Mouse (Mus musculus) adrenal gland, adult 8-10 months (tissue): ENCODE data around the gene Lce3a. TPM values are rescaled to one million over a fixed set of nuclear protein-coding genes. Genes with fewer than 3 reads are reported as not detected.

Source experiments
- DNase-seq: peaks from one replicate; pipeline ENCODE4 v3.0.0; 2022
- total RNA-seq, 4 experiments: library from RNA; stranded (reverse); gene quantifications; 2 replicates each; pipeline ENCODE4 v1.2.4; 2022

The Lce3a gene
- not detected for total RNA-seq

- DNase-seq: no peak
Observed at GRCm38 (mm10) chr3:92926130-92926529, at the start of gene Lce3a. Gene Lce3a, minus strand, starts transcription at chr3:92926230.

GRCm38 (mm10) chr3:92966761-92967160 is 40.7 kb upstream of the Lce3a start, which contains the start of gene Lce3e:
Gene Lce3e, plus strand, starts transcription at chr3:92967061.
- DNase-seq: no peak

- DNase-seq: no peak
Observed at GRCm38 (mm10) chr3:92957090-92957489, 31.1 kb upstream of the Lce3a start, which contains the start of gene Lce3d. Gene Lce3d, plus strand, starts transcription at chr3:92957390.

- DNase-seq: no peak
Observed at GRCm38 (mm10) chr3:92944186-92944585, 18.2 kb upstream of the Lce3a start, which contains the start of gene Lce3c. Gene Lce3c, plus strand, starts transcription at chr3:92944486.

- DNase-seq: no peak
Observed at GRCm38 (mm10) chr3:92932679-92933078, 6.6 kb upstream of the Lce3a start, which contains the start of gene Lce3b. Gene Lce3b, plus strand, starts transcription at chr3:92932979.

GRCm38 (mm10) chr3:92920364-92920763 is 5.7 kb downstream of the Lce3a start:
- peak; percentile 2 for DNase-seq

GRCm38 (mm10) chr3:92907571-92907970 is 18.5 kb downstream of the Lce3a start:
- DNase-seq: no peak

- no peak for DNase-seq
Observed at GRCm38 (mm10) chr3:92905182-92905581, 20.8 kb downstream of the Lce3a start.

GRCm38 (mm10) chr3:92903640-92904039 is 22.4 kb downstream of the Lce3a start:
- no peak for DNase-seq

GRCm38 (mm10) chr3:92902992-92903391 is 23.0 kb downstream of the Lce3a start:
- DNase-seq: no peak

- no peak for DNase-seq
Observed at GRCm38 (mm10) chr3:92894489-92894888, 31.5 kb downstream of the Lce3a start.

- DNase-seq: no peak
Observed at GRCm38 (mm10) chr3:92894063-92894462, 32.0 kb downstream of the Lce3a start.

Other genes with a start within 250 kb of the Lce3a start
- not detected for gene Lce1c, start 247.0 kb downstream of the Lce3a start, total RNA-seq
- gene Lce1d, start 239.0 kb downstream of the Lce3a start, total RNA-seq: not detected
- gene Lce1e, start 217.2 kb downstream of the Lce3a start, total RNA-seq: not detected
- not detected for gene Lce1f, start 205.9 kb downstream of the Lce3a start, total RNA-seq
- not detected for gene Gm38119, start 187.1 kb downstream of the Lce3a start, total RNA-seq
- gene Lce1g, start 173.9 kb downstream of the Lce3a start, total RNA-seq: not detected
- gene Lce1h, start 161.2 kb downstream of the Lce3a start, total RNA-seq: not detected
- gene Lce1i, start 147.3 kb downstream of the Lce3a start, total RNA-seq: not detected
- not detected for gene Lce1j, start 135.7 kb downstream of the Lce3a start, total RNA-seq
- not detected for gene Lce1k, start 118.3 kb downstream of the Lce3a start, total RNA-seq
- gene Kprp, start 99.0 kb downstream of the Lce3a start, total RNA-seq: not detected
- not detected for gene Lce1l, start 74.9 kb downstream of the Lce3a start, total RNA-seq
- not detected for gene 2310050C09Rik, start 56.0 kb downstream of the Lce3a start, total RNA-seq
- not detected for gene Lce3b, start 6.7 kb upstream of the Lce3a start, total RNA-seq
- not detected for gene Lce3c, start 18.3 kb upstream of the Lce3a start, total RNA-seq
- not detected for gene Lce3d, start 31.2 kb upstream of the Lce3a start, total RNA-seq
- not detected for gene Lce3e, start 40.8 kb upstream of the Lce3a start, total RNA-seq
- gene Lce3f, start 66.0 kb upstream of the Lce3a start, total RNA-seq: not detected
- not detected for gene Crct1, start 89.5 kb upstream of the Lce3a start, total RNA-seq
- not detected for gene Lce1m, start 92.8 kb upstream of the Lce3a start, total RNA-seq
- gene Gm4858, start 142.6 kb upstream of the Lce3a start, total RNA-seq: not detected
- not detected for gene Crnn, start 218.6 kb upstream of the Lce3a start, total RNA-seq